Mouse (Mus musculus) gonadal fat pad, adult 2 months (tissue): ENCODE measurements around the gene Gtf3c5. TPM values are rescaled to one million over a fixed set of nuclear protein-coding genes. Genes with fewer than 3 reads are reported as not detected.

Experiments used
- DNase-seq: peaks from one replicate; pipeline ENCODE4 v3.0.0-alpha.2; 2012; ENCODE audit warnings: low read depth
- polyA plus RNA-seq: library from polyadenylated mRNA; depleted of rRNA; stranded (reverse); fragments of >200 nt; gene quantifications from 2 replicates; pipeline ENCODE4 v1.2.3, GENCODE M21; 2012

Gtf3c5 gene
- polyA plus RNA-seq, 1 experiment, result 18.2 TPM

DNA sequence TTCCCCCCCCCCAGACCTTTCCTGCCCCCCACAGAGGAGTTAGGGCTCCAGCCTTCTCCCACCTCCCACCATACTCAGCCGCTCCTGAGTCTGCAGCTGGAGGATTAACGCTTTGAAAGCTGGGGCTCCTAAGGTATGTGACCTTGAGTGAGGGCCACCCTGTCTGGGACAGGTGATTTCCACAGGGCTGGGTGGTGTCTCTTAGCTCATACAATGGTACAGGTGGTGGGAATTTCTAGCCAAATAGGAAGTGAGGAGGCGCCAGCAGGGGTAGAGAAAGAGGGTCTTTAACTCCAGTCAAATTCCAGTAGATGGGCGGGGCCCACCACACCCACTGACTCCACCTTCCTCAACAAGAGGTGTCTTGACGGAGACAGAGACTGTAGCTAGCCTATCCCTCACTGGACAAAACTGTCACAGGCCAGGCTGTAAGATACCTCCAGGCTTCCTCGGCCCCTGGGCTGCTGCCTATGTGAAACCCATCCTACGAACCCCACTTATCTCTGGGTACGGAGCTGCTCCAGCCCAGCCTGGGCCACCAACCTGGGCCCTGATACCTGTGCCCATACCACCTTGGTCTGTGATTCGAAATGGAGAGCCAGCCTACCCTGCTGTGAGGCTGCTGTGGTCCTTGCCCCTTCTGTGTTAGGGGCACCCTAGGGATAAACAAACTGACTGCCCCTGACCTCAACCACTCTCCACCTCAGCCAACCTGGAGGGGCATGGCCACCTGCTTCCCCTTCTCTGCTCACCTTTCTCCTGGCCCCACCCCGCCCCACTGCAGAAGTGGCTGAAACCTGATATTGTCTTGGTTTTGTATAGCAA, 24.0 kb upstream of the Gtf3c5 start:
- no peak for DNase-seq

DNA sequence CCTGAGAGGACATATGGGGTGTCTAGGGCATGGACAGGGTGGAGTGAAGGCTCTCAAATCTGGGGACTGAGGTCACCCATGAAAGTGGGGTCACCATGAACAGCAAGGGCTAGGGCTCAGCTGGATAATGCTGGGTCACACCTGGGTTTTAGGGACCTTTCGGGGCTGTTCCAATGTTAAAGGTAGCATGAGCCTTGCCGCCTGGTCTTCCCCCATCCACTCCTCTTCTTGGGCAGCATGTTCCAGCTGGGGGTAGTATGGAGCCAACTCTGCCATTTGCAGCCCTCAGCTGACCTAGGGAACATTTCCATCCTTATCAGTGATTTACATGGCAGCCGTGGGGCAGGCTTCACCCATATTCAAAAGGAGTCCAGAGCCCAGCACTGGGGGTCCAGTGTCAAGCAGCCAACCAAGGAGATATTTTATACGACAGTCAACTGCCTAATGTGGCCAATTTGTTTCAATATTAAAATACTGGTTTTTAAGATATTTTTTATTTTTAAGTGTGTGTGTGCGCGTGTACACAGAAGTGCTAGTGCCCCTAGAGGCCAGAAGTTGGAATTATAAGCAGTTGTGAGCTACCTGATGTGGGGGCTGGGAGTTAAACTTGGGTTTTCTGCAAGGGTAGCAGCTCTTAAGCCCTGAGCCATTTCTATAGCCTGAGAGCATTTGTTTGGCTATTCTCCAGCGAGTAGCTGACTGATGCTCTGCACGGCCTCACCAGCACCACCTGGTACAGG, 23.2 kb upstream of the Gtf3c5 start:
- DNase-seq, result no peak

GRCm38 (mm10) chr2:28605789-28606541, 22.4 kb upstream of the Gtf3c5 start:
- no peak for DNase-seq

GRCm38 (mm10) chr2:28603542-28603941, 20.0 kb upstream of the Gtf3c5 start:
- DNase-seq, result no peak

DNA sequence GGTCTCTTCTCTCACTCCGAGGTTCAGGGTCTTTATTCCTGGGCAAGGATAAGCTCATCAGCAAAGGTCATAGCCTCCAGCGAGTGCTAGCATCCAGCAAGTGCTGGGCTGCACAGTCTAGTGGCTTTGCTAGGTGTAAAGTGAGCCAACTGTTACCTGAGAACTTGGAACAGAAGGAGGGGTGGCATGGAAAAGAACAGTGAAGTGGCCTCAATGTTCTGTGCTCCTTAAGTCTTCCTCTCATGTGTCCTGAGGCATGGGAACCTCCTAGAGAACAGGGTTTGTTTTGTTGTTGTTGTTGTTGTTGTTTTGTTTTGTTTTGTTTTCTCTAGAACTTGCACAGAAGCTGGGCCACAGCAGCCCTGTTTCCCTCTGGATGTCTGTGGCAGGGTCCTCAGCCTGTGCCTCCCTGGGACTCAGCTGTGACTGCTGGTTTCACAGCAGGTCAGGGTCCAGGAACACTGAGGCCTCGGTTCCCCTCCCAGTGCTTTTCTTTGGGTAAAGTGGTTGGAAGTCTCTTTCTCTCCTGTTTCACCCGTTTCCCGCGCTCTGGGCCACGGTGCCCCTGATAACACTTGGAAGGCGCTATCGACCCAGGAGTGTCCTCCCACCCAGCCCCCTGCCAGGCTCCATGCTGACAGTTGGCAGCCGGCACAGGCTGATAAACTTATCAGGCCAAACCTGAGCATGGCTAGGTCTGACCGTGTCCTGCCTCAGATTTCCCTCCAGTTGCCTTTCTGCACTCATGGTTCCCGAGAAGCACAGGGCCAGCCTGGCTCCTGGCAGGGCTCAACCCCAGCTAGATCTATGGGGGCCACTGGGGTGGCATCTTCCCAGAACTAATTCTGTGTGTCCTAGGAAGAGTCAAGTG, 18.4 kb upstream of the Gtf3c5 start:
- DNase-seq, result no peak

- no peak for DNase-seq
Measured at GRCm38 (mm10) chr2:28599569-28599900, 16.0 kb upstream of the Gtf3c5 start.

DNA sequence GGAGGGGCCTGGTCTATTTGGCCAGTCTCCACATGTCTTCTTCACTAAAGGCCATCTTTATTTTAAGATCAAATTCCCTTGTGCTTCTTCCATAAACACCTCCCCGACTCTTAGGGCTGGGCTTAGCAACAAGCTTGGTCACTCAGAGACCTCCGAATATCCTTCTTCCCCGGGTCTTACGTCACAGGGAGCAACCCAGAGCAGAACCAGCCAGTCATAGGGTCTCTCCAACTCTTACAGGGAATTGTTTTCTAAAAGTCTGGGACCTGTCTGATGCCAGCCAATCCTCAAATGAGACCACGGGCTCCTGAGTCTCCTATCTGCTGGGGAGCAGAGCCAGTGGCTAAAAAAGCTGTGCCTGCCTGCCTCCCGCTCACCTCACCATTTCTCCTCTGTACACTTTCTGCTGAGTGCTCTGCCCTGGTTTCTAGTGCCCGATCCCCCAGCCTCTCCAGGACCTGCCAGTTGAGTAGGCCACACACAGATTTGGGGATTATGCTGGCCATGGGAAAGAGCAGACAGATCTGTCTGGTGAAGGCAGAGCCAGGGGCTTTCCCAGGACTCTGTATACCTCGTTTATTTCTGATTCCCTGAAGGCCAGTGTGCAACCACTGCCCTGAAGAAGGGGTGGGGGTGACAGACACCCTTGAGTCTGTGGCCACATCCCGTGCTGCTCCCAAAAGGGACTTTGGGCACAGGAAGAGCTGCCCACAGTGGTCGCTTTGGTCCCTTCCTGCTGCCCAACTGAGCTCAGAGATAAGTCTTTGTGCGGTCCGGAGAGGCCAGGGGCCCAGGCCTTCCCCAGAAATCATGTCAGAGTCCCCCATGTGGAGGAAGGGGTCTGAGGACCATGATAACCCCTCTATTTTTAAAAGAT, 15.4 kb upstream of the Gtf3c5 start:
- DNase-seq, result no peak

- no peak for DNase-seq
Measured at GRCm38 (mm10) chr2:28597733-28598547, 14.4 kb upstream of the Gtf3c5 start.

DNA sequence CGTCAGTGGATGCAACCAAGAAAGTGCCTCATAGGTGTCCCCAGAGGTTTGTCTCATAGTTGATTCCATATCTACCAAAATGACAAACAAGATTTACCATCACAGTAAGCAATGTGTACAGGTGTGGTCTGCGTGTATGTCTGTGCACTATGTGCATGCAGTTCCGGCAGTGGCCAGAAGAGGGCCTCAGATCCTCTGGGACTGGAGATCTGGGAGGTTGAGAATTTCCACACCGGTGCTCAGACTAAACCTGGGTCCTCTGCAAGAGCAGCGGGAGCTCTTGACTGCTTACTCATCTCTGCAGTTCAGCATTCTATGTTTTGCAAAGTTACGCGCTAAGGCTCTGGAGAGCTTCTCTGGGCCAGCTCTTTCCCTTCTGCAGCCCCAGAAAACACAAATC, 13.4 kb upstream of the Gtf3c5 start:
- no peak for DNase-seq

DNA sequence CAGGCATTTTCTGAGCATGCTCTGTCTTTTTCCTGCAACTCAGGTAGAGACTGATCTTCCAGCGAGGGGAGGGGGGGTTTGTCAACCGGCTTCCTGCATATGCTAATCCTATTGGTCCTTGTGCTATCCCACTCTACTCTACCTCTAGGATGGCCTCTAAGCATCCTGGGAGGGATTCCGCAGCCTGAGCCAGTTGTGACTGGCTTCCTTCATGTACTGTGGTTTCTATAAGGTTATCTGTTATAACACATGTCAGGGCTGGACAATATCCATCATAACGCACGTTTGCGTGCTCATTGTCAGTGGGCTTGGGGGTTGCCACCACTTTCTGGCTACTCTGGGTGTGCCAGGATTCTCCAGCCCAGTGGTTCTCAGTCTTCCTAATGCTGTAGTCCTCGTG, 12.5 kb upstream of the Gtf3c5 start:
- no peak for DNase-seq

- DNase-seq, result no peak
Measured at GRCm38 (mm10) chr2:28592809-28593208, 9.3 kb upstream of the Gtf3c5 start.

- DNase-seq, result no peak
Measured at GRCm38 (mm10) chr2:28591479-28591878, 7.9 kb upstream of the Gtf3c5 start.

DNA sequence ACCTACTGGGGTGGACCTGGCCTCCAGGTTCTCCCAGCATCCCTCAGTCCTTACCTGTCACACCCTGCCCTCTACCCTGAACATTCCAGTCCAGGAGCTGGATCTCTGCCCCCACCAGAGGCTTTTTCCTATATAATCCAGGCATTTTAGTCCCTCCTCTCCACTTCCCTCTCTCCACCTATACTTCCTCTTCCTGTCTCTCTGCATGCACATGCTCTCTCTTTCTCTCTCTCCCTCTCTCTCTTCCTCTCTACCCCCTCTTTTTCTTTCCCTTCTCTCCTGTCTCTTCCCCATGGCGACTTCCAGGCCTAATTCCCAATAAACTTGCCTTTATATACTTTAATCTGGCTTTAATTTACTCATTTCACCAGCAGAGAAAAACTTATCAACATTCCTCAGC, 5.0 kb upstream of the Gtf3c5 start:
- DNase-seq, result no peak

DNA sequence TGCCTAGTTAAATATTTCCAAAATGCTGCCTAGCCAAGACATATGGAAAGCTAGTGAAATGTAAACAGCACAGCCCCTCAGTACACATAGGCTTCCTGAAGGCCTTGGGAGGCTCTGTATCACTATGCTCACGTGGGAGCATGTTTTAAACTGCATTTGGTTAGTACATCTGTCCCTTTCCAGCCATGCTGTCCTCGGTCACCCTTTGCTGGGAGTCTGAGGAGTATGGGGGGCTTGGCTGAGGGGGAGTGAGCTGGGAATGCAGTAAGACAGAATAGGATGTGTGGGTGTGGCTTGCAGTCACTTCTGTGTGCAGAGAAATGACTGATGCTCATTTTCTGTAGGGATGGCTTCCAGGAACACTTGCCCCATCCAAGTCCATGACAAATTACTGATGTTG, 2.2 kb upstream of the Gtf3c5 start:
- DNase-seq, result no peak

DNA sequence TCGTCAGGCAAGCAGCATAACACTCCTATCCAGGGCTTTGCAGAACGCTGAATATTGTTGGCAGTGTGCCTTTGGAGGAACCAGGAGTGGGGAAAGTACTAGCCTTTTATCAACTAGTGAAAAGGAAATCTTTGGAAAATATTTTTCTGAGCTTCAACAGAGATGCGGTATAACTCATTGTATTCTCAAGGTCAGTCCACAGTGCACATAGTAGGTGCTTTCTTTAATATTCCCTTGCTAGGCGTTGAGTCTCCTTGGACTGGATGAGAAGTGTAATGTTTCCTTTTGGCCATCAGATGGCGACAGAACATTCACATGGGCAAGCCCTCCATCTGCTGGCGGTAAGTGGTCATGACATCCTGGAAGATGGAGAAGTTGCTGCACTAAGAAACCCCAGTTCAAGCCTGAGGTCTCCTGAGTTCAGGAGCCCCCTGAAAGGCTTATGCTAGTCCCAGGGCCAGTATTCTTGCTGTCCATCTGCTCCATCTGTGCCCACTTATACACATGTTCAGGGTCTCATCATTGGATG, 1.6 kb upstream of the Gtf3c5 start:
- peak; percentile 22 for DNase-seq

DNA sequence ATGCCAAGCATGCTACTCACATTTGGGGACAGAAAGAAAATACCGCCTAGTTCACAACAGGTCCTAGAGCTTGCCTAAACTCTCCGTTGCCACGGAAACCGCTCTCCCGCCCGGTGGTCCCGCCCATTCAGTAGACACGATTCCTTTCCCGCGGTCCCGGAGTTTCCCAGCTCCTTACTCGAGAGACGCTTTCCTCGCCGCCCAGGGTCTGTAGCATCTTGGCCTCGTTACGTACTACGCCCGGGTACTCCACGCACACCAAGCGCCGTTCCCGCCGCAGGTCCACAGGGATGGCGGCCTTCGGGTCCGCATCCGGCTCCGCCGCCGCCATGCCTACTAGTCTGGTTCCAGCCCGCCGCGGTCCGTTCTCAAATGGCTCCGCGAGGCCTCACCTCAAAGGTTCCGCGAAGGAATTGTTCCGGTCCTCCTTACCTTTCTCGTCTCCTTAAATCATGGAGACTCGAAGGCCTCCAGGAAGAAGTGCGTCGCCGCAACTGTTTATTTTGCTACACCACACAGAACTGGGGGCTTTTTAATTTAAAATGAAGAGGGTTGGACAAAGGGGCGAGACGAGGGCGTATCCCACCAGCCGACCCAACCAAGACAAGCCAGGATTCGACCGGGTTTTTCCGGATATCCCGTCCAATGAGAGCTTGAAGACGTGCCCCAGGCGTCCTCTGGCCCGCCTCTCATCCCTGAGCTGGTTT, 751 bp downstream of the Gtf3c5 start:
- DNase-seq, result peak; percentile 40

DNA sequence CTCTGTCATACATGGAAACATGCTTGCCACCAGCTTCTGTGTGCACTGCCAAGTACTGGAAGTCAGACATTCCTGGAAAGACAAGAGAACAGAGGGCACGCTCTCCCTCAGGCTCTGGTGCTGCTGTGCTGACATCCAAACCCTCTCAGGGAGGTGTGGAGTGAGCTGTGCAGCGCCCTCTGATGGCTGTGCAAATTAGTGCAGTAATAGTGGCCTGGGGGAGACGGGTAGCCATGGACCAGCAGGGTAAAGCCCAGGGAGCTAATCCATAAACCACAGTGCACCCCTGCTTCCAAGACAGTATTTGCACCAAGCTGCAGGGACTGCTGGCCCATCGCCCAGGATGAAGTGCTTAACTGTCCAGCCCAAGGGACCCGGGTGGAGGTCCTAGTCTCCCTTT, 5.5 kb downstream of the Gtf3c5 start:
- DNase-seq, result no peak

- no peak for DNase-seq
Measured at GRCm38 (mm10) chr2:28576815-28577214, 6.7 kb downstream of the Gtf3c5 start.

GRCm38 (mm10) chr2:28575341-28575740, 8.2 kb downstream of the Gtf3c5 start:
- DNase-seq, result no peak
